Mouse (Mus musculus) lung, postnatal 14 days (tissue): ENCODE measurements around the gene Sorbs1.

Source experiments
- DNase-seq: peaks from one replicate; pipeline ENCODE4 v3.0.0; 2021

The Sorbs1 gene

DNA sequence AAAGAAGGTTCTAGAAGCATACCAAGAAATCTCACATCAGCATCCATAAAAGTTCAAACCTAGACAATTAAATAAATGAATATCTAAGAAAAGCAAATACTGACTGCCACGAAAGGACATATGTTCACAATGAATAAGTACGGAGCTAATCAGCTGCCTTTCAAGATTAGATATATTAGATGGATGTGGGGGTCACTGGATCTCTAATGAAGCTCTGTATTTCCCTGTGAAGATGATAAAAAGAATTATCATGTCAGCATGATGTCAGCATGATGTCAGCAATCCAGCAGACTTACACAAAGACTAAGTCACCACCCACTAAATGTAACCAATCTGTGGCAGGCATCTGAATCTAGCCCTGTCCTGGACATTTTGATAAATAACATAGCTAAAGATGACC lies 77.8 kb downstream of the Sorbs1 start:
- DNase-seq = no peak

DNA sequence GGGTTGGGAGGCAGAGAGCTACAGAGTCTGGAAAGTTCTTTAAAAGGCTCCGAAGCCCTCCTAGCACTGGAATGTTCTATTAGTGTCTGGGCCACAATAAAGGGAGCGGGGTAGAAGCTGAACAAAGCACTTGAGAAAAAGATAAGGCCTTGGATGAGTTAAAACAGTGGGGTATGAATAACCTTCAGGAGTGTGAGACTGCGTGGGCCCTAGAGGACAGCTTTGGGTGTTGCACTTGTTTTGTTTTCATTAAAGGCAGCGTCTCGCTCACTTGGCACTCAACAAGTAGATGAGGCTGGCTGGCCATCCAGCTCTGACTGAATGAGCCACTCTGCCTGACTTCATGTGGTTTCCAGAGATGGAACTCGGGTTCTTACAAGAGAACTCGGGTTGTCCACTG lies 78.5 kb downstream of the Sorbs1 start:
- DNase-seq = no peak

DNA sequence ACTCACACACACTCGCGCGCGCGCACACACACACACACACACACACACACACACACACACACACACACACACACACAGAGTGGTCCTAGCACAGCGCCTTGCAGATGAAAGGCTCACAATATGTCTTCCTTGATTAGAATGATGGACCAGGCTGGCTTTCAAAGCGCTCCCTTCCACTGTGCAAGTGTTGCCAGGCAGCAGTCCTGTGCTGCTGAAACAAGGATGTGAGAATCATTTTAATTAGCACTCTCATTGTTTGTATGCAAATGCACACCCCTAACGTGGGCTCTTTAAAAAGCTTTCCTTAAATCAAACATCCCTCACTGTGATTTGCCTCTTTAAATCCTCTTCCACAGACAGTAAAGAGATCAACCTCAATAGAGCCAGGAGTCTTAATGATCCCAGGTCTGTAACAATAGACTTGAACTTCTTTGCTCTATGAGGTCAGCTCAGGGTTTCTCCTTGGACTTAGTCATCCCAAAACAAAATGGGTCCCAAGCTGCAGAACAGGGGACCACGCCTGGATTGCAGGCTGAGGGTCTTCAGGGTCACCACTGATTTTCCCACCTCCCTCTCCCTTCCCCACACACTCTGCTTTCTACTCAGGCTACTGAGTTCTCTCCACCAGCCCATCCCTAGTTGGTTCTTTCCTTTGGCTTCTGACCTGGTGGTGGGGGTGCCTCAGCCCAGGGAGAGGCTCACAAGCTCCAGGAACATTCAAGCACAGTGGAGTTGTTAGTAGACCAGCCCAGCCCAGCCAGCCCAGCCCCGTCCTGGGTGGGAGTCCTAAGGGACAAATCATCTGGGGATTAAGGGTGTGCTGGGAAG lies 79.3 kb downstream of the Sorbs1 start:
- no peak for DNase-seq

DNA sequence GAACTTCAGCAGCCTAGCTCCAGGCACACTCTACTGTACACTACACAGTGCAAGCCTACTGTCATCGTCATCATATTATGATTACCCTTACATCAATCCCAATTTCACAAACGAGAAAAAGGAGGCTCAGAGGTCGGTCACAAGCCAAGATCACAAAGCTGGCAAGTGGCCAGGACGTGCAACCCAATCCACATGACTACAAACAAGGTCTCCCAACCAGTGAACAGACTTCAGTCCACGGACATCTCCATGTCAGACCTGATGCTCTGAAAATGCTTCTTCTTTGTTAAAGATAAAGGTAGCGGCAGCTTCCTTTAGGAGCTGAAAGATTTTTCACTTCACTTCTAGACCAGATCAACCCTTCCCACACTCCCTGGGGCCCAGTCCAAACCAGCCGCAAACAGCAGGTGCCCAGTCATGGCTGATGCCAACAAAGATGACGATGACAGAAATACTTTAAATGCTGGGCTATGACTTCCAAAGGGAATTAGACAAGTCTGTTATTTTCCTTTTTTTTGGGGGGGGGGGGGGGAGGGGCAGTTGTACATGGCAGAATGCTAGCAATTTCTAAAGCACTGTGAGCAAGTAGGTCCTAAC lies 80.2 kb downstream of the Sorbs1 start:
- DNase-seq = no peak

DNA sequence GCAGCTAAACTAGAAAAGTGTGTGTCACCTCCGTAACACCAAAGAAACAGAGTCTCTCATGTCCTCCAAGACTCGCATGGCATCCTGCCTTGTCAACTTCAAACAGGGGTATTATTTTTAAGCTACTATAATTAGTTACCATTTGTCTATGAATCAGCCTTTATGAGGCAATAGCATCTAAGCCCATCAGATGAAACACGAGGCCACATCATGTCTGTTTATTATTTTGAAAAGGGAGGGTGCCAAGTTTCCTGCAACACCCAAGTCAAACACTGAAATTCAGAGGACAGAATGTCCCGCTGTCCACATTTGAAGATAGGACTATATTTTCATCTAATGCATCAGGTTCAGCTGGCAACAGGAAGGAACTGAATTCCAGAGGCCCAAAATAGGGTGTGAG lies 81.6 kb downstream of the Sorbs1 start:
- peak; percentile 43 for DNase-seq

DNA sequence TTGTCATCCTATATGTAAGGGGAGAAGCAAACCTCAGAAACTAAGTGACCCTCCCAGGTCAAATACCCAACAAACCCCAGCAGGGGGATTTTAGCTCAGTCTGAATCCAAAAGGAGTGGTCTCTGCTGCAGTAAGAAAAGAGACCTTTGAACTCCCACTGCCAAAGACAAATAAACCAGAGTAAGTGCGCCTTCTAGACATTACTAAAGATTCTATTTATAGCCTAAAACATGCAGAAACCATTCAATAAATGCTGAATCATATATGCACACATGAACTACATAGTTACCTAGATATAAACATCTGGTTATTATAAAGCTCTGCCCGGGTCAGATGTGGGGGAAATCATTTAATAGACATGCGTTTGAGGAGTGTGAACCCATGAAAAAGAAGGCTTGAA lies 84.0 kb downstream of the Sorbs1 start:
- no peak for DNase-seq

DNA sequence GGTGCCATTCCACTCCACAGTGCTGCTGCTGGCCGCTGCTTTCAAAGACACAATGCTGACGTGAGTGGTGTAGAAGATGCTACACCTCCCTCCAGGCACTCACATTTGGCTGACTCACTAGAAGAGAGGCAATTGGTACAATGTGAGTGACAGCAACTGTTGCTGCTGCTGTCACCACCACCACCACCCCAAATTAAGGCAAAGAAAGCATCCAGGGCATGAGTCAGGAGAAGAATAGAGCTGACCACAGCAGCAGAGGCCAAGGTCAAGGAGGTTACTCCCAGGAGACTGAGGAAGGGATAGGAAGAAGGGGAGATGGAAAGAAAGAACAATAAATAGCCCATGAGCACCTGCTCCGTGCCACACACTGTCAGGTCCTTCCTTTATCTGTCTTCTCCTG lies 84.4 kb downstream of the Sorbs1 start:
- DNase-seq = no peak

DNA sequence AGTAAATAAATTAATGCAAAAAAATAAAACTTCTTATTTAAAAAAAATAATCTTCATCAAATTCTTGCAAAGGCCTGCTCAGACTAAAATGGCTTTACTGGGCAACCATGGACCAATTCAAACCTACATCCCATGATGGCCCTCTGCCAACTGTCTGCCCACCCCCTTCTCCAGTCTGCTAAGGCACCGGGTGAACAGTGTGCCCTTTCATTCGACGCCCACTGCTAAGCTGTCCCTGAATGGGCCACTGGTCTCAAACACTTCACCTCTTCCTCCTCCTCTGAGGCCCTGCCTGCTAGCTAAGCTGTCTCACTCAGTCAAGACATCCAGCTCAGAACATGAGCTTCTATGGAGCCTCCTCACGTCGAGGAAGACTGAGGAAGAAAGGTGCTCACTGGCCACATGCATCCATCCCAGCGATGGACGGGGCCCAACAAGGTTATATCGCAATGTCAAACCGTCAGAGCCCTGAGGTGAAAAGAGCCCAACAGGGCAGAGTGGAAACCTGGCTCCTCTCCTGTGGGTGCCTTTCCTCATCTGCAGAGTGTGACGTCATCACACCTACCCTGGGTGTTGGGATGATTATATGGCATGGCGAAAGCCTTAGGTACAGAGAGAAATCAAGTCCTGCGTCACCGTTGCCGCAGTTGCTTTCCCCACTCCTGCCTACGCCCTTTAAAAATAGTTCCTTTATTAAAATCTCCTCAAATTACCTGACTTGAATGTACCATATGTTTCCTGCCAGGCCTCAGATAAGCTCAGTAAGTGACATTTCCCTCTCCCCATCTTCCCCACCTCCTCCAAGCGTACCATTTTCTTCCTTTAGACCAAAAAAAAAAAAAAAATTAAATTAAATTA lies 87.2 kb downstream of the Sorbs1 start:
- DNase-seq = no peak

DNA sequence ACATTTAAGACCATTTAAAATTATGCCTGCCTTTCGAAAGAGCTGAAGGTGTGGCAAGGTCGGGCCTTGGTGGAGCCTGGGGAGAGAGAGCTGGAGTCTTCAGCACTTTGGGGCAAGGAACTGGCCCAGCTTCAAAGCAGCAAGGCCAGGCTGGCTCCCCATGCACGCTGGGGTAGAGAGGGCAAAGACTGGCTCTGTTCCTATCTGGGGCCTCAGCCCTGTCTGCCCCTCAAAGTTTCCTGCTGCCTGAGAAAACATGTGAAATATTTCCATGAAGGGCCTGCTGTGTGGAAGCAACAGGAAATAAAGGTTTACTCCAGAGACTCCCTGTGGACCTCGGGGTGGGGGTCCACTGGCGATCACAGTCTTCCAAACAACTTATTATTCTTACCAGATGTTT lies 88.3 kb downstream of the Sorbs1 start:
- DNase-seq = no peak

DNA sequence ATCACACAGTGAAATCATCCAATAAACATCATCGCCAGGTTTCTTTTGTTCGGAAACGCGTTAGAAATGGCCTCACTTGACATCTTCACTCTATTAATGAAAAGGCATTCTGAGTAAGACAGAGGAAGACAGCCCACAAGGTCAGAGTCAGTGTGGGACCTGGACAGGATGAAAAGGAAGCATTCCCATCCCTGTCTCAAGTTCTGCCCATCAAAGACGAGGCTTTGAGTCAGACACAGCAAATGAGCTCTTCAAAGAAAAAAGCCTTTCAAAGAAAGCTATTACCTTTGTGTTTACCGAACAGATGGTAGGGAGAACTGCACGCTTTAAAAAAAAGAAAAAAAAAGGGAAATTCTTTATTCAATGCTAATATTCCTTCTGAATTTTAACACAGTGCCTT lies 92.5 kb downstream of the Sorbs1 start:
- no peak for DNase-seq

DNA sequence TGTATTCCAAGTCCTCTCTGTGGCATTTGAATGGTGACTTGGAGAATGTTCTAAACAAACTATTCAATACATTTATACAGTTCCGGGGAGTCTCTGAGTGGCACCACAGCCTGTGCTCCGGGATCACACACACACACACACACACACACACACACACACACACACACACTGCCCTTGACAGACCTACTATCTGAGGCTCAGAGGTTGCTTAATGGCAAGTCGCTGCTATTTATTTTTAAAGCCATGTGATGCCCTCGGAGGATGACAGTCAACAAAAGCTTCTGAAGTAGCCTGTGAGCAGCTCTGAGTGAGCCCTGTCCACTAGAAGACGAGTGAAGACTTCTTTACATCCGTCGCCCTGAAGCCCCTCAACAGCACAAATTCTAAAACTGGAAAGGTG lies 94.3 kb downstream of the Sorbs1 start:
- no peak for DNase-seq

DNA sequence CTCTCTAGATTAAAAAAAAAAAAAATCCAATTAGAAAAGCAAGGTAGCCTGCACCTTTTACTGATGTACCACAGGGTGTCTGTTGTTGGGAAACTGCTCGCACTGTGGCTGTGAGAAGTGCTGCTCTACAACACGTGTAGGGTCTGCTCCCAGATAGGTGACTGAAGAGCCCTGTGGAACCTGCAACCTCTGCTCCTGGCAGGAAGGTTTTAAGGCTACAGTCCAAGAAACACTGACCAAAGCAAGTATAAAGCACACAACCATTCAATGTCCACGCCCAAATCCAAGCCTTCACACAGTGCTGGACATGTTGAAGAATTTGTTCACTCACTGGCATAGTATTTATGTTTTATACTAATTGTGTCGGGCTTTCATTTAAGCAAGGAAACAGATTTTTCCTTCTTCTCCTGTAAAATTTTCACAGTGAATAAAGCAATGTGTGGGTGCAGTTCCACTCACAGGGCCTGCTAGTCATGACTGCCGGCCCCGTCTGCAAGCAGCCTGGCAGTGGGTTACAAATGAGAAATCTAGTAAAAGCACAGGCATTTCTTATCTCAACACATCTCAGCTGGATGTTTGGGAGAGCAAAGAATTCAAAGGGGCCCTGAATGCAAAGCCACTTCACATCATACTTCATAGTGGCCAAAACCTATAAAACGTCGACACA lies 96.3 kb downstream of the Sorbs1 start:
- no peak for DNase-seq

DNA sequence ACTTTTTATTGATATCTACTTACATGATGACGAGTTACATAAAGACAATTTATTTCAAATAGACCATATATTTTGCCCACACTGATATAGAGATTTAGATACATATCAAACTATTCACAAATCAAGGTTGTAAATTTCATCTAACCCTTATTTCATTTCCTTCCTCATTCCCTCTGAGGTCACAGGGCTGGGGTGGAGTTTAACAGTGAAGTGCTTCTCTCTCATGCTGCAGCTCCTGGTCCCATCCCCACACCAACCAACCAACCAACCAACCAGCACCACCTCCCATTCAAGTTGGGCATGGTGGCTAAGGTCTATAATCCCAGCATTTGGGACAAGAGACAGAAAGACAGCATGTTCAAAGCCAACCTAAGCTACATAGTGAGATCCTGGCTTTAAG lies 97.9 kb downstream of the Sorbs1 start:
- no peak for DNase-seq

DNA sequence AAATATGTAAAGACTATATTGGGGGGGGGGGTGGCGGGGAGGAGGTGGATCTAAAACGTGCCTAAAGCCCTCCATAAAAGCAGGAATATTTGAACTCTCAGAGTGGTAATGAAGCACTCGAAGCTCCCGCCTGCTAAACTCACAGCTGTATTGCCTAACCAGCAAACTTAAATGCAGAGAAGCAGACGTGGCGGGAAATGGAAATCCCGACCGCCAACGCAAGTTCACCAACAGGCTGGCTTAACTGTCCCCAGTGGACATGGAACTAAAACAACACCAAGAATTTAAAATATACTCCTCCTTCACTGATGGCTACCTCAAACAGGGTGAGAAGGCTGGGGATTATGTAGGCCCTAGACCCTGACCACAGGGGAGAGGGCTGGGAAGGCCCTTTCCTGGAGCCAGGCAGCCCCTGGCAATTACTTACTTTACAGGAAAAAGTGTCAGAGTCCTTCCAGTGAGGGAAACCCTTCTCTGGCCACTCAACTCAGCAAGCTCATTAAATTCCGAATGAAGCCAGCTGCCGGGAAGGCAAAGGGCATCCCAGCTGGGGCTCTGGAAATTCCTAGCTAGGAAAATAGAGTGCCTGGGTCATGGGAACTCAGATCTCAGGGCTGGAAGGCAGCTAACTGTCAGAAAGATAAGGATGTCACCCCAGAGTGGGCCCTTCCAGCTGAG lies 98.6 kb downstream of the Sorbs1 start:
- DNase-seq = no peak

DNA sequence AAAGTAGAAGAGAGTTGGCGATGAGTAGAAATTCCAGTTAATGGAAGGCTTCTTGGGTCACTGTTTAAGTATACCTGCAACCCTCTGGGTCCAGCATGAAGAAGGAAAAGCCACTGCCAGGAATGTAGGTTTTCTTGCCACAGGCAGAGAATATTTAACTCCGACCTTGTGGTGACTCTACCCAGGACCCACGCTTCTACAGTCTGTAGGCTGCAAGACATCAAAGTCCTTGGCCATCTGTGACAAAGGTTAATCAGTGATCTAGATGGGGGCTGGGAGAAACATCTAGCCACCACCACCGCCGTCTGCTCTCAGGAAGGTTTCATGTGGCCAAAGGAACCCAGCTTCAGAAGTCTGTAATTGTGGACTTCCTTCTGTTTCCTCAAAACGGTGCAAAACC lies 99.2 kb downstream of the Sorbs1 start:
- no peak for DNase-seq

DNA sequence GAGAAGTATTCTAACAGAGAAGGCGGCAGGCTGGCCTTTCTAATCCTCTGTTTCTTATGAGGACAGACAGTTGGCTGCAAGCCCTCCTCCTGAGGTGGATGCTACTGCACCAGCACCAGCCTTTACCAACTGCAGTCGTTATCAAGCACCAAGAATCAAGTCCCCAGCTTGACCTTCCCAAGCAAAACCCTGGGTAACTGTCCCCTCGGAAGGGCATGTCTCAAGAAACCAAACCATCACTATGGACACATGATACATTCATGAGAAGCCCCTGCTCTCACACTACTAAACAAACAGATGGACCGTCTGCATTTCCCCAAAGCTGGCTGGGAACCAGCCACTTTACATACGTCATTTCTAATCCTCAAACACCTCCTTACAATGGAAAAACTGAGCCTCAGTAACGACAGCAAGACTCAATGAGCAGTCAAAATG lies 102.2 kb downstream of the Sorbs1 start:
- no peak for DNase-seq

DNA sequence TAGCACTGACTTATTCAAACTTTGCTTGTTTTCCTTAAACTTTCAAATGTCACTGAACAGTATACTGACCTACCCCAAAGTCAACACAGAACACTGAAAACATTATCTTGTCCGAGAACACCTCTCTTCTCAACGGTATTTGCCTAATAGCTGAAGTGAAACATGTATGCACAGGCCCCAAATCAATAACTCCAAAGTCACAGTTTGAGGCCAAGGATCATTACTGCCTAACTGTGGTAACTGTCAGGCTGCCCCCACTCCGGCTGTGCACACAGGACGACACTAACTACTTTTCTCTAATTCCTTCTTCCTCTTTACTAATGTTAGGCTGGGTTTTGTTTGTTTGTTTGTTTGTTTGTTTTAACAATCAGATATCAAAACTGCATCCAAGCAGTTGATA lies 103.1 kb downstream of the Sorbs1 start:
- no peak for DNase-seq

DNA sequence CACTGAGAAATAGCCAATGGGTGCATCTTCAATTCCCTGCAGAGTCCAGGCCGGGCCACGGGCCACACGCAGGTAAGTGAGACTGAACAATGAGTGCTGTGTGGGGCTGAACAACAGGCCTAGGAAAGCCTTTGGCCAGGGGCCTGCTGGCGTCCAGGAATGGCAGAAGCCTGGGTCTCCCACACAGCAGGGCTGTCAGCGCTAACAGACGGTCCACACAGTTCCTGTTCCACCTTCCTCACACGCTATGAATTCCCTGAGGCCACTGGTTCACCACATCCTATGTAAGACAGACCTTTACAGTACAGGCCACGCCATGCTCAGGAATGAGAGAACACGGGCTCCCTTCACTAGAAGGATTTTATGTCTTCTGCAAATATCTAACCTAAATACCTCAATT lies 103.5 kb downstream of the Sorbs1 start:
- no peak for DNase-seq

DNA sequence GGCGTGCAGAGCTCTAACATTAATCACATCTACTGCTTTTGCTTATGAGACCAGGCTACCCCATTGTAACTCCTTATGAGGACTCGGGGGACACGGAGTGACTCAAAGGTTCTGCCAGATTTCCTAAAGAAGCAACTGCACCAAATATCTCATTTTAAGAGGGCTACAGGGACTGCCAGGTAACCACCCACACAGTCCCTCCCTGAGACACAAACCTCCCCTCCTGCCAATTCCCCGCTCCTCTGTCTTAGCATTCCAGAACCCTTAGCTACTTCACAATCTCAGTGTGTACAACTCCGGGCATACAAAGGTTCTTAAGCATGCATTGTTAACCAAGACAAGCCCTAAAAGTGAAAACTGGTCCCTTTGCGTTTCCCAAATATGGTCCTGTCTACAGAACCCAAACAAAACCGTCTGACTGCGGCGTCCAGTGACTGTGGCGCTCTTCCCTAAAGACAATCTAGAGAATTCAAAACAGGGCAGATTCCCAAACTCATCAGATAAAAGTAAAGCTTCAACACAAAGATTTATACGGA lies 104.0 kb downstream of the Sorbs1 start:
- no peak for DNase-seq

DNA sequence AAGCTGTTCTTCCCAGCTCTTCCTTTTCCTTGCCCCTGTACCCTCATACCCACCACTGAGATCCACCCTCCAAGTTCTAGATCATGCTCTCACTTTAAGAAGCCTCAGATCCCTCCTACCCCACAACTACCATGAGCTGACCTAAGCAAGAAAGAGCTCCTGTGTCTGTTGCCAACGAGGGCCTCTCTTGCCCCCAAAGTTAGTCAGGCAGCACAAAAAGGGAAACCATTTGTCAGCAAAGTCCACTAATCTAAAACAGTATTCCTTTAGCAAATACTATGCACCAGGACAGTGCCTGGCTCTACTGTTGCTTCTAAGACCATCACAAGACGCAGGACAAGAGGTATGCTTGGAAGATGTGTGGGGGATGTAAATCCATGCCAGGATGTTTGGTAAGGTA lies 106.4 kb downstream of the Sorbs1 start:
- DNase-seq = no peak

DNA sequence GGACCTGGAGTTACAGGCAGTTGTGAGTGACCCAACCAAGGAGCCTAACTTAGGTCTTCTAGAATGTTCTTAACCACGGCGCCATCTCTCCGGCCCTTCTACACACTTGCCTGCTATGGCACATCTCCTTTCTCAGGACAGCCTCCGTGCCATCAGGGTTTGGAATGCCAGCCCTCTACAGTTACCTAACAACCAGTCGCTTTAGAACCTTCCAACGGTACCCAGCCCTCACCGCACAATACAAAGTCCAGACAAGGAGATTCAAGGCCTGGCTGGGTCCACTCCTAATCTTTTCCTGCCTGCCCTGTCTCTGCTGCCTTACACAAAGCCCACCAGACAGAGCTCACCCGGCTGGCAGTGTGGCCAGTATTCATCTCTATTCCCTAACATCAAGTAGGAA lies 106.9 kb downstream of the Sorbs1 start:
- DNase-seq = no peak

DNA sequence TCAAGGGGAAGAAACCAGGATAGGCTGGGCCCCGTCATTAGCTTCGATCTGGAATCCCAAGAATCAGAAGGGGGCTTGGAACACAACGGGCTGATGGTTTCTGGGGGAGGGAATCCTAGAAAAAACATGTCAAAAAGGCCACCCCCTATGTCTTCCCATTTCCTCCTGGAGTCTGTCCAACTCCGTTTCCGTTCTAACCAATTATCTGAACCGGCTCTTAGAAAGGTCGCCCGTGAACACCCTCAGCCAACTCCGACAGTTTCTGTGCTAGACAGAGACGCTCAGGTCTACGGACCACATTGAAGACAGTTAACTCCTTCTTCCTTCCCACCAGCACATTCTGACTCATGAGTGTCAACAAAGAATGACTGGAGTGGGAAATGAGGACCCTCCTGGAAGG lies 107.8 kb downstream of the Sorbs1 start:
- peak; percentile 51 for DNase-seq
